Mouse (Mus musculus) kidney, postnatal 4 days (tissue): Measurements from ENCODE around the gene Ciart.
"Not testable (repeated sequence)": the region's sequence is repeated elsewhere in the genome, so short reads cannot be mapped to it uniquely, and the experiment has no call there.

ENCODE experiments used
- DNase-seq, 2 experiments: peaks; one replicate each; pipeline ENCODE4 v3.0.0; 2021; ENCODE audit warnings: mixed read lengths in 2 of 2

Gene Ciart

DNA sequence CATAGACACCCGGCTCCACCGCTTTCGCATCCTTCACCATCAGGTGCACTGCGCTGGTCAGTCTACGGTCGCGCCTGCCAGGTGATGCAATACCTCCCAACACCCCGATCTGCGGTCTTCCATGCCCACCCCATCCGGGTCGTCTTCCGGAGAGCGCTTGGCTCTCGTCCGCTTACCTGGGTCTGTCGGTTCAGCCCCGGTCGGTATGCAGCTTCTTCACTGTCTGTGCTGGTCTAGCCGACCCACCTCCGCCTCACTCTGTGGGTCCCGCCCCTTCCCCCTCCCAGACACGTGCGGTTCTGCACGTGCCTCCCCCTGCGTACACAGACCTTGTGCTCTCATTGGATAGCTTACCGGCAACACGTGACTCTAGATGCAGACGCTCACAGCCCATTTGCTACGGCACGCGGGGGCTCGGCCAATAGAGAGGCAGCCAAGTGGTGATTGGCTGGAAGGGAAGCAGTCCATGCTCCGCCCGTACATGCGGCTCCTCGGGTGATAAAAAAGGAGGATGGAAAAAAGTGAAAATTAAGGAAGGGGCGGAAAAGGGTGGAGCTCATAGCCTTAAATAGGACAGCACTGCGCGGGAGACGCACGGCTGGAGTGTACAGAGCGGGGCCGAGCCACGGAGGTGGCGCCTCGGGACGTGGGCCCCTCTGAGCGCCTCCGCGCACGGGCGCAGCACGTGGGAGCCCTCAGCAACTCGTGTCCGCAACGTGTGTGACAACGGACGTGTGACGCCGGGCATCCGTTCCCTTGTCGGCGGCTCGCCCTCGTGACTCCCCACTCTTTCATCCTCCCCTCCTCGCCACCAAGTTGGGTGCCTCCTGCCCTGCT, at the start of gene Ciart:
Gene Ciart, minus strand, starts transcription at position 273 of the 837 bp plus-strand sequence.
- DNase-seq = peak; percentile 93 to 96

DNA sequence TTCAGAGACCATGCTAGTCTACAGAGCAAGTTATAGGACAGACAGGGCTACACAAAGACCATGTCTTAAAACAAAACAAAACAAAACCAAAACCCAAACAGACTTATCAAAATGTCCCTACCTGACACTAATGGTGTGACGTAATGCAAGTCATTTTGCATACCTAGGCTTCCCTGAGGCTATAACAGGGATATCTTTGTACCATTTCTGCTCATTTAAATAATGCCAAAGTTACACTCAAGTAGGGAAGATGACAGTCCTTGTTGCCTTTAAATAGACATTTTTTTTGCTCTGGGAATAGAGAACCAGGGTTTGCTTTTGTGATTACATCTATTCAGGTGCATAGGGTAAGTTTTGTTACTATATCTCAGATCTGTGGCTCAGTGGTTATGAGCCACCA, 49.4 kb upstream of the Ciart start:
- DNase-seq = no peak

DNA sequence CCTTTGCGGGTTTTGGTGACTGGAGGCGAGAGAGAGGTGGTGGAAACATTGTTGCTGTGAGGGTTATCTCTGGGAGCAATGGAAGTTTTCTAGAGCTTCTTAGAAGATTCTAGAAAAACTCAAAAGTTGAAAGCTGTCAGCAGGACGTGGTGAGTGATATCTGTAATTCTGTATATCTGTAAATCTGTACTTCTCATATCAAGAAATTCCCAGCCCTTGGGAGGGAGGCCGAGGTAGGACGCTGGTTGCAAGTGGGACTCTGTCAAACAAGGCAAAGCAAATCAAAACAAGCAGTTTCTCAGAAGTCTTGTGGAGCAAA, 48.4 kb upstream of the Ciart start:
- DNase-seq = no peak

DNA sequence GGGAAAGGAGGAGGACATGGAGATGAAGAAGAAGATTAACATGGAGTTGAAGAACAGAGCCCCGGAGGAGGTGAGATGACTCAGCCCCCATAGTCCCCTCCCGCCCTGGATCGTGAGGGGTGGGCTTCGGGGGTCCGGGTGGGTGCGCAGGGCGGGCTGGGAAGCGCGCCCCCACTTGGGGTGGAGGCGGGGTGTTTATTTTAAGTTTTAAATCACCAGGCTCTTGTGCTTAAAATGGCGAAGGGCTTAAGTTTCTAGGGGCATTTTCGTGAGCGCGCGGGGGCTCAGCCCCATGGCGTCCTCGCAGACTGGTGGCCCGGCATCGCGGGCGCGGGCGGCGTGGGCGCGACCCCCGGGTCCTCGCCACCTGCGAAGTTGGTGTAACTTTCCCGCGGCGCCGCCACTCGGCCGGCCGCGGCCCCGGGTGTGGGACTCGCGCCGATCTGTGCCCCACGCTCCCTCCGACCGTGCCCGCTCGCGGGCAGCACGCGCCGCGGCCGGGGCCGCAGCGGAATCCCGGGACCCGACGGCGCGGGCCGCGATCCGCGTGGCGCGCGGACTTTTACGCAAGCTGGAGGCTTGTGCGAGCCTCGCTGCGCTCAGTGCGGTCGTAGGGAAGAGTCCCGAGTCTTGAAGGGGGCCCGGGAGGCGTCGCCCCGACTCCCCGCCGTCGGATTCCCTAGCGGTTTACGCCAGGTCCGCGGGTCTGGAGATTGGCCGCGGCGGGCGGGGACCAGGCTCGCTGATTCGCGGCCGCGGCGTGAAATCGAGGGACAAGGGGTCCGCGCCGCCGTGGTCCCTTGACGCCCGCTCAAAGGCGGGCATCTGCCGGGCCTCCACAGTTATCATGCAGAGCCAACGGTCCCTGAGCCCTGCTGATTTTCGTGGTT, 47.8 kb upstream of the Ciart start:
- peak; percentile 72 to 81 for DNase-seq

DNA sequence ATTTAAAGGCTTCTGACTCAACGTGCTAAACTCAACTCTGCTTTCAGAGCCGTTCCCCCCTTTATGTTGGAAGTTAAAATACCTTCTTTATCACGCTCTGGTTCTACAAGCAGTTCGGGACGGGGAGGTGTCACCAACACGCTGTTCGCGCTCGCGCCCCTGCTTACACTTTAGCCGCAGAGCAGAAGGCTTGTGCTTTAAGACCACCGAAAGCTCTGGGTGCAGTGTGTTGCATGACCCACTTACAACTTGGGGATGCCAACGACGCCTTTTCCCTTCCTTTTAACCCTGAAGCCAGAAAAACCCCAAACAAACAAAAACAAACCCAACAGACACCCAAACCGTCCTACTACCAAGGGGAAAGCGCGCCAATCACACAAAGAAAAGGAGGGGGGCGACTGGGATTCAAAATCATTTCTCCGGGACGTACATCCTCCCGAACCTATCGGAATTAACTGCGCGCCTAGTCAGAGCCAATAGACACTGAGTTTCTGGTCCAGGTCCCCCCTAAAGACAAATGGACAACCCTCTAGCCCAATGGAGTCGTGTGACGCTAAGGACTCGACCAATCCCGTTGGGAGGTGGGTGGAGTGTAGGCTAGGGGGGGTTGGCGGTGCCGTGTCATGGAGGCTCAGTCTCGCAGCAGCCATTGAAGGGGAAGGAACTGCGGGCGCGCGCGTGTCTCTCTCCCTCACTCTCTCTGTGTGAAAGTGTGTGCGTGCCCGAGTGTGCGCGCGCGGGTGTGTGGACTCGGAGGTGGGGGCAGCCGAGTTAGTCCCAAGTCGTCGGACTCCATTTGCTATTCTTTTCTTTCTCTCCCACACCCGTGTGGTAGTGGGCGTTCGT, 46.8 kb upstream of the Ciart start, which contains the start of gene Anp32e:
Gene Anp32e, plus strand, starts transcription at position 589 of the 846 bp plus-strand sequence.
- peak; percentile 95 to 97 for DNase-seq

DNA sequence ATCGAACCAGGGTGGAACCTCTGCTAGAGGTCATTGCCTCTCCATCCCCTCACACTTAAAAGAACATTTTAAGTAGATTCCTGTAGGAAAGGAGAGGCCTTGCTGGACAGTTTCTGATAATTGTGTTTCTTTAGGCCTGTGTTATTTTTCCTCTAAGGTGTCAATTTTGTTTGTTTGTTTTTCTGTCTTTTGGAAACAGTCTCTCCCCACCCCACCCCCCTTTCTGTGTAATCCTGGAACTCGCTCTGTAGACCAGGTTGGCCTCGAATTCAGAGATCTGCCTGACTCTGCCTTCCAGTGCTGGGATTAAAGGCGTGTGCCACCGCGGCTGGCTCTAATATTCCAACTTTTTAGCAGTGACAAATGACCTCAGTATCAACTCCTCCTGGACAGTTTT, 46.2 kb upstream of the Ciart start:
- no peak for DNase-seq

DNA sequence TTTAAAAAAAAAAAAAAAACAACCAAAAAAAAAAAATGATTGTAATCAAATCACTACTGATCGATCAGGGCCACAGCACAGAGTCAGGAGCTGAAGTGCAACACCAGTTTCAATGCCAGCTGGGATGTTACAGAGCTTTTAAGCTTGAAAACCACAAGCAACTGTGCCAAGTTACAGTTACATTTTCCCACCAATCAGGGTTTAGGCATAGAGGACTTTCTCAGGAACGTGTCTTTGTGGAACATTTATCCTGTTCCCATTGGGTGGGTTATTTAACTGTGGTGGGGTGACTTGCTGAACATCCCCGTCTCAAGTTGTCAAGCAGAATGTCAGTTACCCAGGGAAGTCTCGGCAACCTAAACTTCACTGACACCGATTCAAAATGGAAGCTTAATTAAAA, 43.0 kb upstream of the Ciart start:
- DNase-seq = no peak

DNA sequence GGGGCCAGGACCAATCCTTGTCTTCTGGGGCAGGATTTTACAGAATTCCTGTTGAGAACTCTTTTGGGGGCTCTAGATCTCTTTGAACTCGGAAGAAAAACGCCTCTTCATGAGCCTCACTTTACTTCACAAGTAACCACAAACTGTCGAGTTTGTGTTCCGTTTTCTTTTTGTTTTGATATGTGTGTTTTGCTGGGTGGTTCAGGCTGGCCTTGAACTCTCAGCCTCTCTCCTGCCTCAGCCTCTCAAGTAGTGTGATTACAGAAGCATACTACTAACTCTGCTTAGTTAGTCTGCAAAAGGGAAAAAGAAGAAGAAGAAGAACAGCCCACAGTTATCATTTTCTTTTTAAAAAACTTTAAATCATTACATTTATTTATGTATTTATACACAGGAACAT, 42.1 kb upstream of the Ciart start:
- DNase-seq = no peak

DNA sequence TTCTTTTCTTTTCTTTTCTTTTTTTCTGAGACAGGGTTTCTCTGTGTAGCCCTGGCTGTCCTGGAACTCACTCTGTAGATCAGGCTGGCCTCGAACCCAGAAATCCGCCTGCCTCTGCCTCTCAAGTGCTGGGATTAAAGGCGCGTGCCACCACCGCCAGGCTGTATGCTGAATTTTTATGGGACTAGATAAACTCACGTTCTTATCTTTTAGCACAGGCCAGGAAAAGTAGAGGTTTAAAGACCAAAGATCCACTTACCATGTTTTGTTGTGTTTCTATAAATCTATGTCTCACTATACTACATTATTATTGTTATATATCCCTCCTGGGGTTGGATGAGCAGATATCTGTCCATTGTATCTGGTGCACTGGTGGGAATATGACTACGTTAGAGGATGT, 41.4 kb upstream of the Ciart start:
- not testable (repeated sequence) for DNase-seq

DNA sequence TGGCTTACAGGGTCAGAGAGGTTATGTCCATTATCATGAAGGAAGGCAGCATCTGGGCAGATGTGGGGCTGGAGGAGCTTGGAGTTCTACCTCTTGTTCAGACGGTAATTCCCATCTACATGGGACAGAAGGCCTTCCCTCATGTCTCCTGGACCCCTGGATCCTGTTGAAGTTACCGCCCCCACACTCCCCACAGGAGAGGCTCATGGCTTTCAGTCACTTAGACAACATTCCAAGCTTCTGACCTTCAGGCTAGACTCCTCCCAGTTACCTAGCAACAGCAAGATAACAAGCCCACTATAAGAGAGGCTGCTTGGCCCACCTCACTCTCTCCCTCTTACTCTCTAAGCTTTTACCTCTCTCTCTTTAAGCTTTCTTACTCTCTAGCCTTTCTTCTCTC, 38.5 kb upstream of the Ciart start:
- not testable (repeated sequence) for DNase-seq

DNA sequence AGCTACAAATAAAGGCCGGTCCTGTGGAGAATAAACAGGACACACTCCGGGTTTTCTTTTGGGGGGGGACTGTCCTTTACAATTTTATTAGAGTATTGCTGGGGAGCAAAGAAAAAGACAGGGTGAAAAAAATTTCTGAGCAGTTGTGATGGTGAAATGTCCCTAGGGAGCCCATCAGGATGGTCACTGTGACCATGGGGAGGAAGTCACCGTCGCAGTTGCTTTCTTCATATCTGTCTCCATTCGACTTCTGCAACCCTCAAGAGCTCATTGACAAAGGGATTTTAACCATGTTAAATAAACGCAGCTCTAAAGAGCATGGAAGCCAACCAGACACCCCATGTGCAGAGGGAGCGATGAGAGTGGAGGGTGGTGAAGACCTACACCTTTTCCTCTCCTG, 34.7 kb upstream of the Ciart start:
- no peak for DNase-seq

DNA sequence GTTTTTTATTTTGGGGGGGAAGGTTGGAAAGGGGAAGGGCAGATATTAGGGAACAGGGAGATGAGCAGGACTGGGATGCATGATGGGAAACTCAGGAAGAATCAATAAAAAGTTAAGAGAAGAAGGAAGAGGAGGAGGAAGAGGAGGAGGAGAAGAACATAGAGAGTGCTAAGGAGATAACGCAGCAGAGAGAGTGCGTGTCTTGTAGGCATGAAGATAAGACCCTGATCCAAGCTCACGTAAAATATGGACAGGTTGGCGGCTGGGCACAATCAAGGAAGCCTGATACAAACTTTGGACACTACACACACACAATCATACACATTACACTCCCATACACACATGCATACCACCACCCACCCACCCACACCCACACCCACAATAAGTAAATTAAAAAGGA, 32.7 kb upstream of the Ciart start:
- no peak for DNase-seq

DNA sequence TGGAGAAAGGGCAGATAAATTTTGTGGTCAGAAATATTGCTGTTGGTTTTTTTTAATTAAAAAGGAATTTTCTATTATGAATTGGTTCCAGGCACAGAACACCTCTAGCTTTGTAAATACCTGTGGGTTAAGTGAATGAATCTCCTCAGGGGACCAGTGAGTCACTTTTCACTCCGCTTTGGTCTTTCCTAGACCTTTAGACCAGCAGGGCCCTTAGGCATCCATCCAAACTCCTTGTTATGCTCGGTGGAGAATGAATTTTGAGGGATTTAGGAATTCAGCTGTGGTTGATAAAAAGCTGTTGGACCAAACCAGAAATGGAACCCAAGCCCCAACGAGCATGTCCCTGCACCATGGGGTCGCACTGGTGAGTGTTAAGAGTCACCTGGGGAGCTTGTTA, 25.6 kb upstream of the Ciart start:
- no peak for DNase-seq

DNA sequence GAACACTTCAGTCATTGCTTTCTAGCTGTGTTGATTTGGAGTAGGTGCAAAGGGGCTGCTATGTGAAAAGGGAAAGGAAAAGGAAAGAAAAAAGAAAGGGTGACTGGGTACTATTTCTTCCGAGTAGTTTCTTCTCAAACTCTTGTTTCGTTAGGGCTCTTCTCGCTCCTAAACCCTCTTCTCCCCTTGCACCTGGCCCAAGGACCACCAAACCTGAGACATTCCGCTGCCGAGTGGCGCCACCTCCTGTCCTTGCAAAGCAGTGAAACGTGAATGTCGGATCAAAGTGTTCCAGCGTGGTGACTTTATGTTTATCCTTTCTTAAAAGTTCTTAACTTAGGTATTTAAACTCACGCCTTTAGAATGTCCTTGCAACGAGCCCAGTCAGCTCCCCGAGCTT, 24.8 kb upstream of the Ciart start:
- peak; percentile 77 to 82 for DNase-seq

DNA sequence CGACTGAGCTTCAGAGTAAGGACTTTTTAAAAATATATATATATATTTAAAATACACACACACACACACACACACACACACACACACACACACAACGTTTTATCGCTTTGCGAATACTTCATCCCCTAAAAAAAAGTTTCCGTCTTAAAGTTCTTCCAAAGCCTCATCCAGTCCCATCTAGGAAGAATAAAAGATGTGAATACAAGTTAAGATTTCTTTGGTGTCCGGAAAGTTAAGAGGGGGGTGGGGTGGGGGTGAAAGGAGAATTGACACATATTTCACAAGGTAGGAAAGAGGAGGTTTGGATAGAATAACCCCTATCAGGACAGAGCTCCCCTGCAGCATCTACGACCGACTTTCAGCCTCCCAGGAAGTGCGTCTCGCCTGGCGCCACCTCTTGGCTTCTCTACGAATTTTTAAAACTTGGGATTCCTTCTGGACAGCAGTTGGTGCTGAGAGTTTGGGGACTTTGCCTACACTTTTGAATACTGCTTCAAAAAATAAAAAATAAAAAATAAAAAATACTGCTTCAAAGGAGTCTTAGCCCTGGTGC, 24.0 kb upstream of the Ciart start:
- DNase-seq = peak; percentile 70 to 78

DNA sequence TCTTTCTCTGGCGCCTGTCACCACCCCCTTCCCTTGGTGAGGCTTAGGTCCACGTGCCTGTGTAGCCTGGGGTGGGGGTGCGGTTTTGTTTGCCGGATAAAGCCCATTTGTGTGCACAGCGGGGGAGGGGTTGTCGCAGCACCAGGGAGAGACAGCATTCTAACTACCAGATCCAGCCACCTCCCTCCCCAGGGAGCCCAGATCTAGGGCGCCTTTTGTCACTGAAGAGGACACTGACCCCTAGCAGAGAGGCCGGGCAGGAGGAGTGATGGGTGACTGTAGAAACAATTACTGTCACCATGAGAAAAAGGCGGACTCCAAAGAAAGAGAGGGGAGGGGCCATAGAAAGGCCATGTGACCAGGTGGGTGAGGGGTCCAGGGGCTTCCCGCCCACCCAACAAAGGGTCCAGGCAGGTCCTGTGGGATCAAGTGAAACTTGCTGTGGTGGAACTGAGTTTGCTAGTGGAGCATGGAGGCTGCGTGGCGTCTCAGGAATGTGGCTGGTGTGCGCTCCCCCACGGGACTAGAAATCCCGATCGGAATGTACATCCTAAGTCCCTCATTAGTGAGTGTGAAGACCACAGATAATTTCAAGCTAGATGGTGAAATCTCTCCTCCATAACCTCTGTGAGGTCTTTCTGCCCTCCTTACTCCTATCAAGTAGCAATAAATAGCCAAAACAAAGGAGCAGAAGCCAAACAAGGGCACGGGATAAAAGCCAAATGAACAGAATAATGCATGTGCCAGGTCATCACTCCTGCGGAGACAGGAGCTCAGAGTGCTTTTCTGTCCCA, 23.3 kb upstream of the Ciart start:
- peak; percentile 49 to 65 for DNase-seq

DNA sequence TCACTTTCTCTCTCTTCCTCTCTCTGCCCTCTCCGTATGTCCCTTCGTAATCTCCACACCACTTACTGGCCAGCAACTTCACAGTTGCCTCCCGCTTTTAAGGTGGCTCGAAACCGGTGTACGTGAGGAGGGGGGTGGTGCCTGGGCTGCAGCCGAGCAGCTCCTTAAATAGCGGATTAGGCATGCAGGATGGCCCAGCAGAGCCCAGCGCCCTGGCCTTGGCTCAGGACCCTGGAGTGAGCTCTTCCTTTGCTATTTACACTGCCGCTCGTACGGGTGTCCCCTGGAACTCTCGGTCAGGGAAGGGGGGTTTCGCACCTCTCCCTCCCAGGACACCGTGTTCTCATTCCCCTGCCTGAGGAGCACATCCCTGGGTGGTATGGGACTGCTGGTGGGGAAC, 22.5 kb upstream of the Ciart start, which contains the start of gene Car14:
Gene Car14, minus strand, starts transcription at position 124 of the 400 bp plus-strand sequence.
- DNase-seq = peak; percentile 41 to 51

DNA sequence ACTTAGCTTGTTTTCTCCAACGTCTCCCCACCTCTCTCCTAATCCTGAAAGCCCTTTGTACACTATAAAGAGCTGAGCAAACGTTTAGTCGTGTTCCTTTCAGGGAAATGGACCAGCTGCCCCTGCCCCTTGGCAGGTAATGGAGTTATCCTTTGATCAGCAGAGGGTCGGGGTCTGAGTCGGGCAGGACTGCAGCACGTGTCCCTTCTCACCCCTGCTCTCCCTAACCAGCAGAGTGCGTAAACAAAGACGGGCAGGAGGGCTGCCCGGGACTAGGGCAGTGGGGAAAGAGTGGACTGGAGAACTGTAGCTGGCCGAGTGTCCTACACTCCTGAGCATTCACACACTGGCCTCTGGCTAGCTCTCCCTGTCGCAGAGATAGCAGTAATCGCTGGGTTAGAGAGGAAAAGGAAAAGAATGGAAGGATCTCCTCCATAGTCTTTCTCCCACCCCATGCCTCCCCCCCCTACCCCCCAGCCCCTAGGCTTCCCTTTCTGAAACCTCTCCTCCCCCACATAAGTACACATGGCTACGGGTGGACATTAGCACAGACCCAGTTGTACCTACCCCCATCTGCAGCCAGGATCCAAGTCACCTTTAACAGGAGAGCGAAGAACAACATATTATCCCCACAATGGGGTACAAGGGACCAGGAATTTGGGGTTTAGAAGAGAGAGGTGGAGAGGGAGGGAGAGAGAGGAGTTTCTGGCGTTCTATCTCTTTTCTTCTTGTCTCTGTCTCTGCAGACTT, 21.9 kb upstream of the Ciart start:
- peak in 1 of 2 experiments; percentile 51 for DNase-seq

DNA sequence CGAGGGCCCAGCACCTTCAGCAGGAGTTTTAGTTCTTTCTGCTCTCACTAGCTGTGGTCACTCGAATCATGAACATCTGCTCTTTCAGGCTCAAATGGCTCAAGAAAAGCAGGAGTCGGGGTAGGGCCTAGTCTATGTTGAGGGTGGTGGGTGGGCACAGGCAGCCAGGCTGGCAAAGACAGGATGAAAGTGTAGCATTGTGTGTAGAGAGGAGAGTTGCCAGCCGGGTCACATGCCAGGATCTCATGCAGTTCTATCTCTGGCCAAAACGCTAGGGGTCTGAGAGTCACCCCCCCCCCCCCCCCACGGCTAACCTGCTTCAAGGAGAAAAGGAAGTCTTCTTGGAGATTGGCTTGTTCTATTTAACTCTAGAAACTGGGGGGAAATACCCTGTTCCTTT, 20.6 kb upstream of the Ciart start:
- DNase-seq = no peak

DNA sequence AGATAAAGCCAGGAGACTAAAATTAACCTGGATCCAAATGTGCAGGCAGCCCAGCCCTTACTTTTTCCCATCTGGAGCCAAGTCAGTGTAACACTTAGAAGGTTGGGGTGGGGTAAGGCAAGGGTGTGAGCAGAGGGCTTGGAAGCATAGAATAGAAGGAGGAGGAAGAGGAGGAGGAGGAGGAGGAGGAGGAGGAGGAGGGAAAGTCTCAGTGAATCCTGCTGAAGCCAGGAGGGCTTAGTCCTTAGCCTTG, 20.2 kb upstream of the Ciart start:
- DNase-seq = no peak
